Mouse (Mus musculus): ENCODE measurements at regions not wholly inside any gene's neighbourhood (a gene's known extent, or its start where the extent isn't known, plus 50 kb on each side); places are given as distances from the start of the nearest gene placed in this dataset.

DNA sequence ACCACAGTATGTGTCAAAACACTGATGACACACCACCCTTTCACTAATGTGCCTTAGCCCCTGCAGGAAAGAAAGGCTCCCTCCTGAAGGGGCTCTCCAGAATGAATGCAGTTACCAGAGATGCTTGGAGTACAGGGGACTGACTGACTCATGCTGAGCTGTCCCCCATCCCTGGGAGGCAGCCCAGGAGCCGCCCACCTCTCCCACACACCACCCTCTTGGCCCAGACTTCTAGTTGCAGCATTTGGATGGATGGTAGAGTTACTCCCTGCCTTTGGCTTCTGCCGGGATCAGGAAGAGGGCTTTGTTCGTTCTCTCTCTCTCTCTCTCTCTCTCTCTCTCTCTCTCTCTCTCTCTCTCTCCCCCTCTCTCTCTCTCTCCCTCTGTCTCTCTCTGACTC, 53.4 kb upstream of the Jun start:
- Histone ChIP-seq H3K4me3 (no peak overlapping the region), H3K36me3 (no peaks in the 10 kb centered on the region), H3K27me3 (no peaks in the 10 kb centered on the region), H3K27ac (peak overlapping the region; percentile 57), H3K9ac (no peak overlapping the region), H3K9me3 (replicated peaks) (no peaks in the 10 kb centered on the region), H3K4me1 (replicated peaks) (peaks cover 21% of the 10 kb centered on the region), H3K4me2 (peak overlapping the region; percentile 39)
- ATAC-seq (replicated peaks; ENCODE audit: insufficient number of reproducible peaks, insufficient read depth, low FRiP score, low read depth): no peak
- 27% methylated on average over 3 of the region's 3 CpGs for WGBS

- Histone ChIP-seq H3K9me3 (replicated peaks) (no peaks in the 10 kb centered on the region), H3K4me1 (replicated peaks) (peaks cover 21% of the 10 kb centered on the region), H3K4me3 (no peak overlapping the region), H3K27me3 (no peaks in the 10 kb centered on the region), H3K9ac (no peak overlapping the region), H3K36me3 (no peaks in the 10 kb centered on the region), H3K4me2 (peak overlapping the region; percentile 39), H3K27ac (peak overlapping the region; percentile 57)
- 33% methylated on average over 16 of the region's 16 CpGs for WGBS
- ATAC-seq (replicated peaks; ENCODE audit: insufficient number of reproducible peaks, insufficient read depth, low FRiP score, low read depth): peak; percentile 64; the same call in 1 of the 2 replicates
Measured at GRCm38 (mm10) chr4:95105926-95106622, 54.1 kb upstream of the Jun start.

DNA sequence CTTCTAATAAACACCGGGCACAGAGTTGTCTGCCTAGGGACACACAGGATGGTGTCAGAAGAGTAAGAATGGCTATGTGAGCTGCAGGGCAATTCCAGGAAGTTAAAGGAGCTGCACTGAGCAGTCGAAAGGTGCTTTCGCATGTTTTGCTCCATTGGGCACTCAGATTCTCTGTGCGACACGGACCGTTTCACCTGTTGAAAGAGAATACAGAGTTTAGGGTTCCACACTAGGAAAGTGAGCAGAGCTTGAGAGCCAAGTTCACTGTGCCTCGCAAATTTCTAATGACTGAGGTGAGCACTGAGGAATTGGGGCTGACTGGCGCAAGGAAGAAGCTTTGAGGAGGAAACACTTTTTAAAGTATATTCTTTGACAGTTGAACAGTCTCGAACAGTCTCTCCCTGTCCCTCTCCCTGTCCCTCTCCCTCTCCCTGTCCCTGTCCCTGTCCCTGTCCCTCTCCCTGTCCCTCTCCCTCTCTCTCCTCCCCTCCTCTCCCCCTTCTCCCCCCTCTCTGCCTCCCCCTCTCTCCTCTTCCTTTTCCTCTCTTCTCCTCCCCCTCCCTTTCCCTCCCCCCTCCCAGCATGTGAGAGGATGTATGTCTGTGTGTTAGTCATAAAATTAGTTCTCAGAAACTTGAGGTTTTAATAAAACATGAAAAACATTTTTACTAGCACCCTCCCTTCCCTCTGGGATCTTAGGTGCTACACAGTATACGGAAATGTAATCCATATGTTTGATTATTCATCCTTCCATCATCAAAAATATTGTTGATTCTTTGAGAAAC, 55.1 kb upstream of the Jun start:
- Histone ChIP-seq H3K27me3 (no peaks in the 10 kb centered on the region), H3K9ac (no peak overlapping the region), H3K4me2 (peak overlapping the region; percentile 39; the same call in 1 of the 2 replicates), H3K36me3 (no peaks in the 10 kb centered on the region), H3K4me1 (replicated peaks) (peaks cover 21% of the 10 kb centered on the region), H3K4me3 (no peak overlapping the region), H3K9me3 (replicated peaks) (no peaks in the 10 kb centered on the region), H3K27ac (peak overlapping the region; percentile 57)
- no peak for ATAC-seq (replicated peaks; ENCODE audit: insufficient number of reproducible peaks, insufficient read depth, low FRiP score, low read depth)
- 78% methylated on average over 10 of the region's 10 CpGs for WGBS

DNA sequence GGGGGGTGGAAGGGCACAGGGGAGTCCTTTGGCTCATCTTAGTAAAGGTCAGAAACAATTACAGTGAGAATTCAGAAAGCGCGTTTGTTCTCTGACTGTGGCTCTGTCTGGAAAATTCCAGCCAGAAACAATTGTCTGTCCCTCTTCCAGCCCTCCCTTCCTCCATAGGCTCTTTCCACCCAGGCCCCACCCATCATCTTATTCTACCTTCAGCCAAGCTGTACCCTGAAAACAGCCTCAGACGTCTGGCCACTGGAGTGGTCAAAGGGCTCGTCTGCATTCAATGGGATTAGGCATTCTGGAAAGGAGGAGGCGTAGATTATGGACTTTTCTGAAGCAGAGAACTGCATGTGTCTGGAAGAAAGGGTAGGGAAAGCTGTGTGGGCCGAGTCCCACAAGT, 56.8 kb upstream of the Jun start:
- H3K27ac ChIP-seq: 0 out of 2 replicates have a peak overlapping the region, but pooled peaks have one; percentile 43
- no peak for ATAC-seq (replicated peaks; ENCODE audit: insufficient number of reproducible peaks, insufficient read depth, low FRiP score, low read depth)

DNA sequence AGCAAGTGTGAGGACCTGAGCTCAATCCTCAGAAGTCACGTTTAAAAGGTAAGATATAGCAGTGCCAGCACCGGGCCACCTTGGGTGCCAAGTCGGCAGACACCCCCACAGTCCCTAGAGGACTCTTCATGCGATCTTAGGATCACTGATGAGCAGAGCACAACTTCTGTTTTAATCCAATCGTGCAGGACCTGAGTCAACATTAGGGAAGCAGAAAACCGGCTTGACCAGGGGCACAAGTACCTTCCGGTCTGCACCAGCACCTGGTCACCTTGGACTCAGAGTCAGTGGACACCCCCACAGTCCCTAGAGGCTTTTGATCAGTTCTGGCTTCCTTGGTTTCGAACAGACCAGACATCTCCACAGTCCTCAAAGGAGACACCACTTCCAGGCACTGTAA, 58.8 kb upstream of the Jun start:
- Histone ChIP-seq H3K4me3 (no peak overlapping the region), H3K27me3 (no peaks in the 10 kb centered on the region), H3K27ac (no peak overlapping the region), H3K9me3 (replicated peaks) (no peaks in the 10 kb centered on the region), H3K9ac (no peak overlapping the region), H3K36me3 (no peaks in the 10 kb centered on the region), H3K4me1 (replicated peaks) (peaks cover 16% of the 10 kb centered on the region; the same call in 1 of the 2 replicates), H3K4me2 (no peak overlapping the region)
- no peak for ATAC-seq (replicated peaks; ENCODE audit: insufficient number of reproducible peaks, insufficient read depth, low FRiP score, low read depth)
- 84% methylated on average over 8 of the region's 8 CpGs for WGBS

More for the DNA sequence above, 56.8 kb upstream of the Jun start:
- Histone ChIP-seq H3K4me3 (no peak overlapping the region), H3K4me1 (replicated peaks) (peaks cover 21% of the 10 kb centered on the region), H3K27me3 (no peaks in the 10 kb centered on the region), H3K9me3 (replicated peaks) (no peaks in the 10 kb centered on the region), H3K4me2 (no peak overlapping the region), H3K36me3 (no peaks in the 10 kb centered on the region), H3K9ac (no peak overlapping the region)
- 76% methylated on average over 6 of the region's 6 CpGs for WGBS

DNA sequence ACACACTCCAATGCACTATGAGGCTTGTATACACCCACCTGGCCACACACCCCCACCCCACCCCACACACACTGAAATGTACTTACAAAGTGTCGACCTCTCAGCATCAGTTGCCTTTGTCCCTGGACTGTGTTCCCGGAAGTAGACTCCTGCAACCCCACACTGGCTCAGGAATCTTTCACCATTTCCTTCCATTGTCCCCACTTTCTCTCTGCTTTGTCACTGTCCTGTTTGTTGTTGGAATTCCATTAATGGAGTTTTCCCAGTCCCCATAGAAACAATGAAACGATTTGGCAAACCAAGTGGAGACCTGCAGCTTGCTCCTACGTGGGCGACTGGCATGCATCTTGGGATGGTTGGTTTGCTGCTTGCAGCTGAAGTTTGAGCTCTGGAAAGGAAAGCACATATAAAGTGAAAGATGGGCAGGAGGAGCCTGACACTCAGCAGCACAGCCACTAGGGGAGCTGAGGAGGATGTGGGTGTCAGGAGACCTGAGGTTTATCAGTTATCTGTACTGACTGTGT, 65.2 kb upstream of the Jun start:
- no peak overlapping the region for H3K4me3 ChIP-seq
- H3K4me1 ChIP-seq (replicated peaks): no peaks in the 10 kb centered on the region
- WGBS: 46% methylated on average over 5 of the region's 5 CpGs
- 0 out of 2 replicates have a peak overlapping the region, but pooled peaks have one; percentile 24 for H3K27ac ChIP-seq
- H3K27me3 ChIP-seq: no peaks in the 10 kb centered on the region
- no peak overlapping the region for H3K9ac ChIP-seq
- H3K36me3 ChIP-seq: no peaks in the 10 kb centered on the region
- H3K9me3 ChIP-seq (replicated peaks): no peaks in the 10 kb centered on the region
- H3K4me2 ChIP-seq: no peak overlapping the region
- ATAC-seq (replicated peaks; ENCODE audit: insufficient number of reproducible peaks, insufficient read depth, low FRiP score, low read depth): no peak

DNA sequence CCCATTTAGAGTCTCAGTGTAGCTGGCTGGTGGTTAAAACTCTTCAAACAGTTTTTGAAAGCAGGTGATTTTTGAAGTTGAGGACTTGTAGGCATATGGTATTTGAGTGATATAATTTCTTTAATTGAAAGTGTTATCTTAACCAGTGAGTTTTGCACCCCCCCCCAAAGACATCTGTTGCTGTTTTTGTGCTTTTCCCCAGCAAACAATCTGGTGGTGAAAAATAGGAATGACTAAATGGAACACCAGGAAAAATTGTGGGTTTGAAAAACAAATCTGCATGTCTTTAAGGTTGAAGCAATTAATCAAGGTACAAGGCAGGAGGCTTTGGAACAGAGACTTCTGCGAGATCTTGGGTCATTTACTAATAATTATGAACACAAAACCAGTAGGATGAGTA, 68.9 kb upstream of the Jun start:
- WGBS: 88% methylated on average over 1 of the region's 1 CpGs

DNA sequence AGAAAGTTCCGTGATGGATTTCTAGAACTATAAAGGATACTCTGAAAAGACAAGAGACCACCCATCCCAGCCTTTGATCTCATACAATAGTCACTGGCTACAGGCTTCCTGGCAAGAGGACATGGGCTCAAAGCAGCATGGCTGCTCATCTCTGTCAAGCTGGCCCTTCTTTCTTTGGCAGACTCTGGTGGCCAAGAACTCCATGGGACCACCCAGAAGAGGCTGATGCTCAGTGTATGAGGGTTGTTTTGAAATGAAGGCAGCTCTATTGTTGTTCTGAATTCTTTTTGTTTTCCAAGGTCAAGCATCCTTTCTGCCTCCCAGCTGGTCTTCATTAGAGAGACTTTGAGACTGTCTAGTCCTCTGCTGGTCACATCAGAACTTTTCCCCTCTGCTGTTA, 73.3 kb upstream of the Jun start:
- no peaks in the 10 kb centered on the region for H3K4me1 ChIP-seq (replicated peaks)
- H3K27ac ChIP-seq: no peak overlapping the region
- H3K9me3 ChIP-seq (replicated peaks): no peaks in the 10 kb centered on the region
- no peak overlapping the region for H3K9ac ChIP-seq
- ATAC-seq (replicated peaks; ENCODE audit: insufficient number of reproducible peaks, insufficient read depth, low FRiP score, low read depth): no peak
- 71% methylated on average over 1 of the region's 1 CpGs for WGBS
- no peak overlapping the region for H3K4me3 ChIP-seq
- no peaks in the 10 kb centered on the region for H3K27me3 ChIP-seq
- H3K36me3 ChIP-seq: no peaks in the 10 kb centered on the region
- no peak overlapping the region for H3K4me2 ChIP-seq

More for the DNA sequence above, 68.9 kb upstream of the Jun start:
- ATAC-seq (replicated peaks; ENCODE audit: insufficient number of reproducible peaks, insufficient read depth, low FRiP score, low read depth): no peak
- Histone ChIP-seq H3K27me3 (no peaks in the 10 kb centered on the region), H3K4me3 (no peak overlapping the region), H3K4me2 (no peak overlapping the region), H3K9me3 (replicated peaks) (no peaks in the 10 kb centered on the region), H3K9ac (no peak overlapping the region), H3K4me1 (replicated peaks) (no peaks in the 10 kb centered on the region), H3K36me3 (no peaks in the 10 kb centered on the region), H3K27ac (no peak overlapping the region)

DNA sequence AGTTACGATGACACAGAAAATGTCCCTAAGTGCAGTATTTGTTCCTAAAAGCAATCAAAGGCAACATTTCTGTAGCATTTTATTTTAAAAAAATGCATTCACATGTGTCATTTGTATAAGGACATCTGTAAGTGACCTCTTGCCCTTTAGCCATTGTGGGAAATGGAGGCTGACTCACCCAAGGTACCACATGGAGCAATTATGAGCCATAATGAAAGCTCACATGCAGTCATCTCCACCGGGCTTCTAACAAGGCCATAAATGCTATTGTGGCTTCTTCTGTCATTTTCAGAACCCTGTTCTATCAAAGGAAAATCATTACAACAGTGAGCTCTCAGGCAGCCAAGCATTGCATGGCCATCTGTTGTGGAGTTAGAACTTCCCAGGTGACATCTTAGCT, 75.9 kb upstream of the Jun start:
- Histone ChIP-seq H3K9ac (no peak overlapping the region), H3K27me3 (no peaks in the 10 kb centered on the region), H3K36me3 (no peaks in the 10 kb centered on the region), H3K4me2 (no peak overlapping the region), H3K4me1 (replicated peaks) (no peaks in the 10 kb centered on the region), H3K27ac (no peak overlapping the region), H3K9me3 (replicated peaks) (no peaks in the 10 kb centered on the region), H3K4me3 (no peak overlapping the region)
- no peak for ATAC-seq (replicated peaks; ENCODE audit: insufficient number of reproducible peaks, insufficient read depth, low FRiP score, low read depth)
- WGBS: 74% methylated on average over 2 of the region's 2 CpGs

- Histone ChIP-seq H3K9me3 (replicated peaks) (no peaks in the 10 kb centered on the region), H3K4me1 (replicated peaks) (peaks cover 11% of the 10 kb centered on the region; the same call in 1 of the 2 replicates), H3K27ac (no peak overlapping the region), H3K4me3 (no peak overlapping the region), H3K9ac (no peak overlapping the region), H3K36me3 (no peaks in the 10 kb centered on the region), H3K4me2 (no peak overlapping the region), H3K27me3 (no peaks in the 10 kb centered on the region)
- ATAC-seq (replicated peaks; ENCODE audit: insufficient number of reproducible peaks, insufficient read depth, low FRiP score, low read depth): no peak
- 33% methylated on average over 3 of the region's 3 CpGs for WGBS
Measured at GRCm38 (mm10) chr4:95133815-95134214, 81.8 kb upstream of the Jun start.

DNA sequence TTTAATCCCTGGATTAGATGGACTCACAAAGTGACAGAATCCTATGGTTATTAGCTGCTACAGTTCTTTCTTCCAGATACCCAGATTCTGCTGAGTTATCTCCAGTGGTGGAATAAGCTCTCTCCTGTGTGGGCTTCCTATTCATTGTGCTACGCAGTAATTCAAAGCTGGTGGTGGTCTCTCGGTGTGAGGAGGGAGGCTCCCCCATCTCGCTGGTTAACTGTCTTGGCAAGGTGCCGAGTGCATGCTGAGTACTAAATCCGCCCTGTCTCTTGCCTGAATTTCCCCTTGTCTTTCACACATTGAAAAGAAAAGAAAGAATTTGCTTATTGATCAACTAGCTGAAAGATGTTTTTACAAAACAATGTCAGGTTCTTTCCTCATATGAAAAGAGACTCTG, 82.6 kb upstream of the Jun start:
- H3K36me3 ChIP-seq: no peaks in the 10 kb centered on the region
- H3K9ac ChIP-seq: no peak overlapping the region
- no peak overlapping the region for H3K4me2 ChIP-seq
- no peak overlapping the region for H3K27ac ChIP-seq
- ATAC-seq (replicated peaks; ENCODE audit: insufficient number of reproducible peaks, insufficient read depth, low FRiP score, low read depth): no peak
- H3K9me3 ChIP-seq (replicated peaks): no peaks in the 10 kb centered on the region
- no peaks in the 10 kb centered on the region for H3K27me3 ChIP-seq
- H3K4me1 ChIP-seq (replicated peaks): peaks cover 11% of the 10 kb centered on the region; the same call in 1 of the 2 replicates
- H3K4me3 ChIP-seq: no peak overlapping the region
- WGBS: 57% methylated on average over 5 of the region's 5 CpGs

All from heart, embryonic 15.5 days (tissue).